Mouse (Mus musculus) CH12.LX (cell line): ENCODE measurements around the gene Gjd3. TPM values are rescaled to one million over a fixed set of nuclear protein-coding genes. Genes with fewer than 3 reads are reported as not detected.
A peak's percentile ranks its signal among the peaks of the same experiment; 100 is the strongest.

Experiments used
- DNase-seq: peaks from one replicate; pipeline ENCODE4 v3.0.0-alpha.2; 2013; ENCODE audit errors: extremely low read depth
- H3K27ac ChIP-seq: 2 replicates; pipeline ENCODE4 v1.5.1; 2012; ENCODE audit warnings: low read depth, mild to moderate bottlenecking, control low read depth, moderate library complexity; ENCODE audit not compliant: insufficient read depth
- H3K27me3 ChIP-seq: replicated peaks from 2 replicates; pipeline ENCODE3; 2012; ENCODE audit warnings: inconsistent platforms
- H3K36me3 ChIP-seq, 2 experiments: replicated peaks in 1 of 2; 2 replicates each; pipeline versions ENCODE3 to v1.6.1; 2012; ENCODE audit warnings: inconsistent platforms in 1 of 2, low read length in 1 of 2, mild to moderate bottlenecking in 1 of 2, mixed read lengths in 1 of 2, moderate library complexity in 1 of 2; ENCODE audit not compliant: control insufficient read depth in 1 of 2, insufficient read depth in 1 of 2
- H3K4me1 ChIP-seq, 2 experiments: 2 replicates each; pipeline ENCODE4 v1.6.1; 2012; ENCODE audit warnings: inconsistent platforms in 1 of 2, moderate library complexity in 1 of 2; ENCODE audit not compliant: insufficient read depth in 2 of 2, control insufficient read depth in 1 of 2
- H3K4me2 ChIP-seq: 2 replicates; pipeline ENCODE4 v1.6.1; 2012; ENCODE audit warnings: low read depth, mild to moderate bottlenecking, control low read depth; ENCODE audit not compliant: poor library complexity, insufficient read depth, severe bottlenecking
- H3K4me3 ChIP-seq, 3 experiments: fragments of 150-350 bp in 1 of 3; sonication (generic) in 1 of 3; replicated peaks in 1 of 3; 2 replicates each; pipeline versions ENCODE3 to v1.5.1; 2011 to 2012; ENCODE audit warnings: low read depth in 2 of 3, low read length in 2 of 3, mild to moderate bottlenecking in 2 of 3, moderate library complexity in 2 of 3, control low read depth in 1 of 3, improper control_type of control experiment in 1 of 3, inconsistent platforms in 1 of 3, mixed read lengths in 1 of 3; ENCODE audit not compliant: poor library complexity in 1 of 3
- H3K79me2 ChIP-seq: replicated peaks from 2 replicates; pipeline ENCODE4 v1.6.1; 2012; ENCODE audit warnings: mild to moderate bottlenecking, moderate library complexity; ENCODE audit not compliant: control insufficient read depth, poor library complexity, insufficient read depth, severe bottlenecking; ENCODE audit errors: extremely low read depth
- H3K9ac ChIP-seq: 2 replicates; pipeline ENCODE4 v1.6.1; 2012; ENCODE audit warnings: low read depth, mild to moderate bottlenecking, control low read depth, moderate library complexity; ENCODE audit not compliant: insufficient read depth
- H3K9me3 ChIP-seq: replicated peaks from 2 replicates; pipeline ENCODE3; 2012; ENCODE audit warnings: low read length, inconsistent platforms, mixed read lengths
- BHLHE40 ChIP-seq: IDR thresholded peaks from 2 replicates; pipeline ENCODE4 v1.6.1; 2011; ENCODE audit warnings: mild to moderate bottlenecking, low read depth, low read length, improper control_type of control experiment
- CTCF ChIP-seq, 2 experiments: IDR thresholded peaks in 1 of 2; conservative IDR thresholded peaks in 1 of 2; 2 replicates each; pipeline ENCODE4 v1.5.1; 2011 to 2012; ENCODE audit warnings: low read depth in 2 of 2, low read length in 2 of 2, improper control_type of control experiment in 1 of 2, inconsistent platforms in 1 of 2, mild to moderate bottlenecking in 1 of 2, moderate library complexity in 1 of 2
- ELF1 ChIP-seq: IDR thresholded peaks from 2 replicates; pipeline ENCODE4 v1.6.1; 2014; ENCODE audit warnings: low read depth, mild to moderate bottlenecking, inconsistent platforms, low read length, improper control_type of control experiment
- EP300 ChIP-seq: IDR thresholded peaks from 2 replicates; pipeline ENCODE4 v1.6.1; 2011; ENCODE audit warnings: low read length, improper control_type of control experiment
- HCFC1 ChIP-seq: IDR thresholded peaks from 2 replicates; pipeline ENCODE4 v1.6.1; 2012; ENCODE audit warnings: low read depth, mild to moderate bottlenecking, inconsistent platforms, low read length, improper control_type of control experiment
- IRF4 ChIP-seq: IDR thresholded peaks from 2 replicates; pipeline ENCODE4 v1.6.1; 2014; ENCODE audit warnings: low read depth, mild to moderate bottlenecking, inconsistent platforms, low read length, improper control_type of control experiment
- JUN ChIP-seq: IDR thresholded peaks from 2 replicates; pipeline ENCODE4 v1.6.1; 2011; ENCODE audit warnings: low read depth, mild to moderate bottlenecking, low read length, improper control_type of control experiment, moderate library complexity; ENCODE audit not compliant: insufficient read depth
- MAX ChIP-seq: IDR thresholded peaks from 2 replicates; pipeline ENCODE4 v1.6.1; 2011; ENCODE audit warnings: low read length, improper control_type of control experiment
- MAZ ChIP-seq: IDR thresholded peaks from 2 replicates; pipeline ENCODE4 v1.6.1; 2012; ENCODE audit warnings: low read depth, mild to moderate bottlenecking, inconsistent platforms, low read length, improper control_type of control experiment, moderate library complexity
- MEF2A ChIP-seq: IDR thresholded peaks from 2 replicates; pipeline ENCODE4 v1.6.1; 2014; ENCODE audit warnings: low read depth, mild to moderate bottlenecking, inconsistent platforms, low read length, improper control_type of control experiment, borderline replicate concordance
- MXI1 ChIP-seq: IDR thresholded peaks from 2 replicates; pipeline ENCODE4 v1.6.1; 2011; ENCODE audit warnings: mild to moderate bottlenecking, low read depth, low read length, improper control_type of control experiment
- MYC ChIP-seq: IDR thresholded peaks from 2 replicates; pipeline ENCODE4 v1.6.1; 2011; ENCODE audit warnings: low read depth, mild to moderate bottlenecking, improper control_type of control experiment, low read length
- NELFE ChIP-seq: IDR thresholded peaks from 2 replicates; pipeline ENCODE4 v1.6.1; 2011; ENCODE audit warnings: low read depth, low read length, improper control_type of control experiment
- PAX5 ChIP-seq: IDR thresholded peaks from 2 replicates; pipeline ENCODE4 v1.6.1; 2012; ENCODE audit warnings: low read length, inconsistent platforms, mixed read lengths
- POLR2A ChIP-seq: IDR thresholded peaks from 2 replicates; pipeline ENCODE4 v1.6.1; 2011; ENCODE audit warnings: low read depth, mild to moderate bottlenecking, improper control_type of control experiment, low read length
- RAD21 ChIP-seq: IDR thresholded peaks from 2 replicates; pipeline ENCODE4 v1.6.1; 2011; ENCODE audit warnings: low read depth, mild to moderate bottlenecking, low read length, improper control_type of control experiment, moderate library complexity
- SIN3A ChIP-seq: IDR thresholded peaks from 2 replicates; pipeline ENCODE4 v1.6.1; 2012; ENCODE audit warnings: low read length, improper control_type of control experiment, inconsistent platforms
- SMC3 ChIP-seq: IDR thresholded peaks from 2 replicates; pipeline ENCODE4 v1.6.1; 2011; ENCODE audit warnings: low read depth, low read length, improper control_type of control experiment
- UBTF ChIP-seq: IDR thresholded peaks from 2 replicates; pipeline ENCODE4 v1.6.1; 2012; ENCODE audit warnings: low read depth, mild to moderate bottlenecking, inconsistent platforms, low read length, improper control_type of control experiment, moderate library complexity
- USF1 ChIP-seq: IDR thresholded peaks from 2 replicates; pipeline ENCODE4 v1.6.1; 2014; ENCODE audit warnings: low read depth, mild to moderate bottlenecking, inconsistent platforms, low read length, improper control_type of control experiment
- USF2 ChIP-seq: conservative IDR thresholded peaks from 2 replicates; pipeline ENCODE4 v1.6.1; 2011; ENCODE audit warnings: low read depth, low read length, improper control_type of control experiment
- ZC3H11A ChIP-seq: IDR thresholded peaks from 2 replicates; pipeline ENCODE4 v1.6.1; 2012; ENCODE audit warnings: low read depth, mild to moderate bottlenecking, inconsistent platforms, low read length, improper control_type of control experiment
- ZMIZ1 ChIP-seq: IDR thresholded peaks from 2 replicates; pipeline ENCODE4 v1.6.1; 2012; ENCODE audit warnings: low read depth, mild to moderate bottlenecking, inconsistent platforms, low read length, improper control_type of control experiment
- ZNF384 ChIP-seq: IDR thresholded peaks from 2 replicates; pipeline ENCODE4 v1.6.1; 2012; ENCODE audit warnings: low read depth, low read length, improper control_type of control experiment, inconsistent platforms
- dilution Hi-C: fragments of 300-500 bp; cut with MboI; formaldehyde crosslinking; loops from 2 replicates; pipeline ENCODE4 v1.14.3; 2020; ENCODE audit warnings: low sequenced_read_pairs; ENCODE audit not compliant: extremely low pct_unique_long_range_greater_than_20kb, extremely low pct_ligation_motif_present
- in situ Hi-C: fragments of 300-500 bp; cut with MboI; formaldehyde crosslinking; loops from 3 replicates; pipeline ENCODE4 v1.14.3; 2019; ENCODE audit warnings: low sequenced_read_pairs, low pct_ligation_motif_present, low pct_unique_long_range_greater_than_20kb, mixed read lengths
- polyA plus RNA-seq: library from polyadenylated mRNA; unstranded; fragments of >175 nt; gene quantifications from 2 replicates; pipeline ENCODE4 v1.2.1, GENCODE M21; 2012; ENCODE audit warnings: low read depth; ENCODE audit not compliant: insufficient read length
- total RNA-seq, 2 experiments: library from RNA; depleted of rRNA; stranded (reverse); fragments of 300-350 nt in 1 of 2; fragments of >200 nt in 1 of 2; gene quantifications; 2 replicates each; pipeline ENCODE4 v1.2.3; 2012 to 2014

Gene Gjd3
- total and polyA plus RNA-seq, 3 experiments: 0.47 TPM; not detected in 2

- H3K4me1 ChIP-seq: peaks cover 27 to 59% of the 10 kb centered on the region in 2 experiments
- DNase-seq: peak; percentile 92
- H3K4me3 ChIP-seq: peak overlapping the region; percentile 72 to 90 (median 76)
- H3K36me3 ChIP-seq: no peaks in the 10 kb centered on the region
- in situ Hi-C loops: loop anchor here (5.0 kb wide), 1 partner anchor 35 kb away; no protein-coding TSS in a partner anchor
- H3K4me2 ChIP-seq: peak overlapping the region; percentile 80
- dilution Hi-C loops: no loop called here
- peak overlapping the region; percentile 61 for H3K9ac ChIP-seq
- H3K9me3 ChIP-seq: peaks cover 5% of the 10 kb centered on the region
- H3K27me3 ChIP-seq: no peaks in the 10 kb centered on the region
- peak; percentile 26 for TF ChIP-seq IRF4
- no peak for TF ChIP-seq JUN
- no peak for TF ChIP-seq EP300
- peak; percentile 38; the same call in 1 of the 2 replicates for TF ChIP-seq HCFC1
- no peak for TF ChIP-seq PAX5
- no peak for TF ChIP-seq CTCF (conservative IDR thresholded peaks at IDR 0.05 in 1 of 2, IDR thresholded peaks at IDR 0.05 in 1 of 2; ENCODE audit: low read depth in 2 of 2, low read length in 2 of 2)
- peak; percentile 21; the same call in 1 of the 2 replicates for TF ChIP-seq NELFE
- TF ChIP-seq RAD21: no peak
- TF ChIP-seq USF1: peak; percentile 82
- no peak for TF ChIP-seq ZNF384
- no peak for TF ChIP-seq ZC3H11A
- TF ChIP-seq SIN3A: peak; percentile 76; the same call in 1 of the 2 replicates
- peak; percentile 91 for TF ChIP-seq MAZ
- no peak for TF ChIP-seq SMC3
- peak; percentile 97 for TF ChIP-seq BHLHE40
- peak; percentile 91 for TF ChIP-seq MXI1
- TF ChIP-seq POLR2A: peak; percentile 55; the same call in 1 of the 2 replicates
- TF ChIP-seq MEF2A: 0 out of 2 replicates have a peak, but pooled peaks have one; percentile 5
- TF ChIP-seq MYC: 0 out of 2 replicates have a peak, but pooled peaks have one; percentile 40
- TF ChIP-seq USF2: peak; percentile 36
- TF ChIP-seq ELF1: peak; percentile 11; the same call in 1 of the 2 replicates
- peak; percentile 51 for TF ChIP-seq MAX
- TF ChIP-seq ZMIZ1: no peak
- no peak for TF ChIP-seq UBTF
- TF ChIP-seq, all 38 proteins: peak for 14
- peaks cover 2% of the 10 kb centered on the region; the same call in 1 of the 2 replicates for H3K79me2 ChIP-seq
- peak overlapping the region; percentile 31 for H3K27ac ChIP-seq
Observed at GRCm38 (mm10) chr11:98937410-98937913, 45.4 kb downstream of the Gjd3 start.
